Mouse (Mus musculus): ENCODE results near the gene Samd1. TPM values are rescaled to one million over a fixed set of nuclear protein-coding genes. Genes with fewer than 3 reads are reported as not detected.
"Not testable (repeated sequence)": the region's sequence is repeated elsewhere in the genome, so short reads cannot be mapped to it uniquely, and the experiment has no call there.

The Samd1 gene
- 1 to 10 TPM; 5.0 to 7.3 (median 6.5) TPM for polyA plus RNA-seq (2017; shearing (Covaris generic))

DNA sequence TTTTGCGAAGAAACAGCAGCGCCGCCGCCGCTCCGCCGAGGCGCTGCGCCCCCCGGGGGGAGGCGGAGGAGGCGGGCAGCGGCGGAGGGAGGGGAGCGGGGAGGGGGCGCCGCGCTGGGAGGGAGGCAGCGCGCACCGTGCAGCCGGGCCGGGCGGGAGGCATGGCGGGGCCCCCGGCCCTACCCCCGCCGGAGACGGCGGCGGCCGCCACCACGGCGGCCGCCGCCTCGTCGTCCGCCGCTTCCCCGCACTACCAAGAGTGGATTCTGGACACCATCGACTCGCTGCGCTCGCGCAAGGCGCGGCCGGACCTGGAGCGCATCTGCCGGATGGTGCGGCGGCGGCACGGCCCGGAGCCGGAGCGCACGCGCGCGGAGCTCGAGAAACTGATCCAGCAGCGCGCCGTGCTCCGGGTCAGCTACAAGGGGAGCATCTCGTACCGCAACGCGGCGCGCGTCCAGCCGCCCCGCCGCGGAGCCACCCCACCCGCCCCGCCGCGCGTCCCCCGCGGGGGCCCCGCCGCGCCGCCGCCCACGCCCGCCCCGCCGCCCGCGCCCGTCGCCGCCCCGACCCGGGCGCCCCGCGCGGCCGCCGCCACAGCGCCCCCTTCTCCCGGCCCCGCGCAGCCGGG lies at the start of gene Samd1:
TSS of gene Samd1 (plus strand) at position 162 of the 631 bp plus-strand sequence.
- peak; percentile 2 for ATAC-seq

GRCm38 (mm10) chr8:83954749-83955105 lies 42.7 kb upstream of the Samd1 start:
- no peak for ATAC-seq

DNA sequence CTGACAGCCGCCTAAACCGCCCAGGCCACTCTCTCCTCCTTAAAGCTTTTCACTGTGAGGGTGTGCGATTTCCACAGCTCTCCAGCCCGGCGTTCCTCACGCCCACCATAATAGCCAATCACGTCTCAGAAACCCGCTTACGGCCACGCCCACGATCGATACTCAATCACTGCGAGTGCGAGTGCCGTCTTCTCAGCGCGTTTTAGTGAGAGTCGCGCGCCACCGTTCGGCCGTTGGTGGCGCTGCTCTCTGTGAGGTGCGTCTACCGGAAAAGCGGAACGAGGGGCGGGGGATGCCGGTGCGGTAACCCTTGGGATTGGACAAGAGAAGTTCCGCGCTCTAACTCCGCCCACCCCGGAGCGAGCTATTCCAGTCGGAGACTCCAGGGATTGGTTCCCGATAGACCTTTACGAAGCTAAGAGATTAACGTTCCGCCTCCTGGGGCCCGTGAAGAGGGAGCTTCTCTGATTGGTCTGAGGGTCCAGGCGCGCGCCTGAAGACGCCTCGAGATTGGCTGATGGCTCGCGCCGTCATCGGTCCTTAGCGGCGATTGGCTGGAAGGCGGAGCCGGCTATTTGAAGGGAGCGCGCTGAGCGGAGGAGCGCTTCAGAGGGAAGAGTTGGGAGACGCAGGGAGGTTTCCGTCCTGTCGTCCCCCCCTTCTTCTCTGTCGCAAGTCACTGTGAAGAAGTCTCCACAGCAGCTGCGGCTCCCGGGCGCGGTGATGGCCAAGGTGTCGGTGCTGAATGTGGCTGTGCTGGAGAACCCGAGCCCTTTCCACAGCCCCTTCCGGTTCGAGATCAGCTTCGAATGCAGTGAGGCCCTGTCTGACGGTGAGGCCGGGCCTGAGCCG lies 42.1 kb upstream of the Samd1 start, which contains the start of the genes Gm10644 and Asf1b:
TSS of gene Gm10644 (minus strand) at position 100 of the 852 bp plus-strand sequence.
TSS of gene Asf1b (plus strand) at position 402 of the 852 bp plus-strand sequence.
- ATAC-seq: peak; percentile 90

- no peak for ATAC-seq
Observed at GRCm38 (mm10) chr8:83955958-83956218, 41.6 kb upstream of the Samd1 start.

- no peak for ATAC-seq
Observed at GRCm38 (mm10) chr8:83956789-83957188, 40.7 kb upstream of the Samd1 start.

DNA sequence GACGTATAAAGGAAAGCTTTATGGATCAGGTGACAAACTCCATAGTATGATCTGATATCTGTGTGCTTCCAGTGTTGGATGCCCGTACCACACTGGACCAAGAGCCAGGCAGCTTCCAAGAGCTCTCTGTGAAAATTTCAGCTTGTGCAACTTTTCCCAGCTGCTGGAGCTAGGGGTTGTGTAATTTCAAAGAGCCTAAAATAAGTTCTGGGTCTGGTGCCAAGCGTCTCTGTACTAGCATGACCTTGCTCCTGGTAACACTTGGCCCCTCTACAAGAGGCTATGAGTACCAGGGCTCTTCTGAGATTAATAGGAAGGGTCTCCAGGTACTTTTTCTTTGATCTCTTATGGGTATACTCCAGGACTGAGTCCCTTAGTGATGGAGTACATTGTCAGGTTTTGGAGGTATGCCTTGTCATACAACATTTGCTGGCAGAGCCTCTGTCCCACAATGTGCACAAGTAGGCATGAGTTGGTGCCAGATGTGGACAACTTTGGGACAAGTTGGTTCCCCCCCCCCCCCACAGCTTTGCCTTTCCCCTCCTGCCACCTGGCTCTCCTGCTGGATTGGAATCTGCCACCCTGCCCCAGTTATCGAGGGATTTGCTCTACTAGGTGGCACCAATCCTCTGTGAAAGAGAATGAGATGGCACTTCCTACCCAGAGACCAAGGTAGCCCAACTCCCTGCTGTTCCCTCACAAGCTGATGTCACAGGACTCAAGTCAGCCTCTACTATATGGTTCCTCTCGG lies 33.3 kb upstream of the Samd1 start:
- no peak for ATAC-seq

DNA sequence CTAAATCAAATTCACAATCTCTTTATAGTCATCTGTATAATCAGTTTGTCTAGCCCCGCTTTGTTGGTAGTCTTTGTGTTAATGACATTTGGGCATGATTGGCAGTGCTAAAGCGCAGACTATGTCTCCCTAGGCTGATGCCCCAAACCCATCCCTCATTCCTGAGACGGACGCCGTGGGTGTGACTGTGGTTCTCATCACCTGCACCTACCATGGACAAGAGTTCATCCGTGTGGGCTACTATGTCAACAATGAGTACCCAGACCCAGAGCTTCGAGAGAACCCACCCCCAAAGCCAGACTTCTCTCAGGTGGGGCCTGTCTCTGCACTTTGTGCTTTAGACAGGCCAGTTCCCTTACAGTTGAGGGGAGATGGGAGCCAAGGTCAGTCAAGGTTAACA lies 29.8 kb upstream of the Samd1 start:
- ATAC-seq: no peak

GRCm38 (mm10) chr8:83971121-83971520 lies 26.4 kb upstream of the Samd1 start:
- ATAC-seq: no peak

GRCm38 (mm10) chr8:83971661-83972060 lies 25.8 kb upstream of the Samd1 start:
- ATAC-seq: no peak

- ATAC-seq: peak; percentile 99
Observed at GRCm38 (mm10) chr8:83972150-83973120, 25.0 kb upstream of the Samd1 start, which contains the start of gene Prkaca. Gene Prkaca (plus strand): TSS chr8:83972993.

- ATAC-seq: no peak
Observed at GRCm38 (mm10) chr8:83973161-83974031, 24.1 kb upstream of the Samd1 start.

DNA sequence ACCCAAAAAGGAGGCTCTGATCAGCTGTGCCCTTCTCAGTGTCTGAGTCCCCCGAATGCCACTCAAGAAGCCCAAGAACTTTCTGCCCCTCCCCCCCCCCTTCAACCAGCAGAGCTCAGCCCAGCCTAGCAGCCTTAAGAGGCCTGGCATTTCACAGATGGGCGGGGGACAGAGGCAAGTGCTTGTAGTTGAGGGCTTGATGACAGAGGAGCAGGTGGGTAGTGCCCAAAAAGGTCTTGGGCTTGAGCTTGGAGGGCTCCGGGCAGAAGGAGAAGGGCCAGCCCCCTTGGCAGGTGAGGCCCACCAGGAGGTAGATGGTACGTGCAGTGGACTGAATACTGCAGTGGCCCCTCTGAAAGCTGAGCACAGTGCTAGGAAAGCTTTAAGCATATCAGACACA lies 23.0 kb upstream of the Samd1 start:
- ATAC-seq: no peak

DNA sequence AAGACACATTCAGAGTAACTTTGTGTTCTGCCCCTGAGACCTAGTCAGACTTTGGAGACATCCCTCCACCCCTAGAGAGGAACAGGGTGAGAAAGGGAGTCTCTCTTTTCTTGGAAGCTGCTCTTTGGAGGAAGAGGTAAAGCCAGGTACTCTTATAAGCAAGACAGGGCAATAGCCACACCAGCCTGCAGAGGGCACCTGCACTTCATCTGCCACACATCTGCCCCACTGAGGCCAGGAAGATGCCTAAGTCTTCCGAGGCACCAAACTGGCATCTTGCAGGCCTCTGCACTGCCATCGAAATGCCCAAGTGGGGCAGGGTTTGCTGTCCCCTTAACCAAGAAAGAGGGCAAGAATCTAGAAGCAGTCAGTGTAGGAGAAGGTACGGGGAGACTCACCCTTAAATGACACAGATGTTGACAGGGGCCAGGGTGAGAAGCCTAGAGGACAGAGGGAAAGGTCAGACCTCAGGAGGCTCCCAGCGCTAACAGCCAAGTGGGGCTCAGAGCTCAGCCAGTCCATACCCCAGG lies 21.3 kb upstream of the Samd1 start:
- ATAC-seq: no peak

GRCm38 (mm10) chr8:83976779-83977350 lies 20.6 kb upstream of the Samd1 start:
- no peak for ATAC-seq

DNA sequence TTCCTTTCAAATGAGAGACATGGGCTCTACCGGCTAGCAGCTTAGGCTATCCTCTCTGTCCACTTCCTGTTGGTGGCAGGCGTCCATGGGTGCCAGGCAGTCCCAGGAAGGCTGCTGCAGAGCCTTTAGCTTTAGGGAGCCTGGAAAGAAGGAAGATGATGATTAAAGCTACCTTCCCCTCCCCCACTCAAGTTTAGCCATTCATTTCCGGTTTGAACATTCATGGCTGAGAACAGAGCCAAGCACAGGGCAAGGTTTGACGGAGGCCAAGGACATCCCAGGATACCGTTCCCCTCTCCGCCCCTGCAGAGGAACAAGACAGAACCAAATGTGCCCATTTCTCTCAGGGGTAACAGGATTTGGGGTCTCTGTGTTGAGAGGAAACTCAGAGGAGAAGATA lies 19.8 kb upstream of the Samd1 start:
- ATAC-seq: no peak

GRCm38 (mm10) chr8:83978200-83978599 lies 19.3 kb upstream of the Samd1 start:
- ATAC-seq: no peak

DNA sequence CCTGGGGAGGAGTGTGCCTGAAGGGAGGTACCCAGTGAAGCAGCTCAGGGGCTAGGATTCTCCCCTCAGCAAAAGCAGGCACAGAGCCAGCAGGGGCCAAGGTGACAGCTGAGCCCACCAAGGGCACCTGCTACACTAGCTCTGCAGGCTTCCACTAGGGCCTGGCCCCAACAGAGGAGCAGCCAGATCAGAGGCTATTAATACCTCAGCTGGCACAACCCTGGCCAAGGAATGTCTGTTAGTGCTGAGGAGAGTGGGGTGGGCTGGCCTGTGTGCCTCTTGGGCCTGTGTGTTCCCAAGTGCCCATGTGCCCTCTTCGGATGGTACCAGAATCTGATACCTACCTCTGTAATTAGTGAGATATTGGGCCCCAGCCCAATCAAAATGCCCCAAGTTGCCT lies 17.2 kb upstream of the Samd1 start:
- ATAC-seq: no peak

GRCm38 (mm10) chr8:83980845-83981244 lies 16.6 kb upstream of the Samd1 start:
- ATAC-seq: no peak

- ATAC-seq: no peak
Observed at GRCm38 (mm10) chr8:83981533-83981932, 15.9 kb upstream of the Samd1 start.

- no peak for ATAC-seq
Observed at GRCm38 (mm10) chr8:83982449-83982848, 15.0 kb upstream of the Samd1 start.

- ATAC-seq: not testable (repeated sequence)
Observed at GRCm38 (mm10) chr8:83983222-83983621, 14.2 kb upstream of the Samd1 start.
